Mouse (Mus musculus): ENCODE results near the gene Agbl4. TPM values are rescaled to one million over a fixed set of nuclear protein-coding genes. Genes with fewer than 3 reads are reported as not detected.
A peak's percentile ranks its signal among the peaks of the same experiment; 100 is the strongest.

Agbl4 gene
- polyA plus RNA-seq, 1 experiment from 2014 or later, result 0.81 TPM

DNA sequence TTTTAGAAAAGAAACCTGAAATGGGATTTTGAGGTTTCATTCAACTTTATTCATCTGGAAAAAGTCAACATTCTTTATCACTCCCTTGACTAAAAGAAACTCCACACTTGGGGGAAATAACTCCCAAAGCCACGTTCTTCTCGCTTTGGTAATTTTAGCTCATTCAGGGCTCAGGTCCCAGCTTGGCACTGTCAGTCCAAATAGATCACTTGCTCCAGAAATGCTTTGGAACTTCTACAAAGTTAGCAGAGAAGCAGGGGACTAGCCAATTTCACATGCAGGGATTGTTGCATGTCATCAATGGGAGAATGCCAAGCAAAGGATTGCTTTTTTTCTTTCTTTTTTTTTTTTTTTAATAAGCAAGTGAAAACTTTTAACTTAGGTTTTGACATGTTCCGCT, 1022.6 kb downstream of the Agbl4 start:
- H3K4me3 ChIP-seq (ENCODE audit: low read depth, low read length), result no peak overlapping the region; the same call in 1 of the 2 replicates
- H3K4me2 ChIP-seq (ENCODE audit: low read depth, low read length), result peak overlapping the region; percentile 75
- H3K4me1 ChIP-seq (ENCODE audit: control insufficient read depth, insufficient read depth, low read length), result peaks cover 42% of the 10 kb centered on the region
- H3K9me3 ChIP-seq (ENCODE audit: control insufficient read depth, low read length), result no peaks in the 10 kb centered on the region
- no peaks in the 10 kb centered on the region for H3K27me3 ChIP-seq (replicated peaks; ENCODE audit: control insufficient read depth, insufficient read depth, low read length)
- 41% methylated on average over 3 of the region's 3 CpGs for WGBS
- no peak for ATAC-seq (ENCODE audit: low read depth)
- 0 out of 2 replicates have a peak overlapping the region, but pooled peaks have one; percentile 30 for H3K27ac ChIP-seq (replicated peaks; ENCODE audit: low read depth, low read length)
- DNase-seq (ENCODE audit: low spot score), result peak; percentile 88
- peaks cover 39% of the 10 kb centered on the region for H3K36me3 ChIP-seq (ENCODE audit: control insufficient read depth, insufficient read depth, low read length)
- H3K9ac ChIP-seq (ENCODE audit: low read depth, low read length), result no peak overlapping the region

DNA sequence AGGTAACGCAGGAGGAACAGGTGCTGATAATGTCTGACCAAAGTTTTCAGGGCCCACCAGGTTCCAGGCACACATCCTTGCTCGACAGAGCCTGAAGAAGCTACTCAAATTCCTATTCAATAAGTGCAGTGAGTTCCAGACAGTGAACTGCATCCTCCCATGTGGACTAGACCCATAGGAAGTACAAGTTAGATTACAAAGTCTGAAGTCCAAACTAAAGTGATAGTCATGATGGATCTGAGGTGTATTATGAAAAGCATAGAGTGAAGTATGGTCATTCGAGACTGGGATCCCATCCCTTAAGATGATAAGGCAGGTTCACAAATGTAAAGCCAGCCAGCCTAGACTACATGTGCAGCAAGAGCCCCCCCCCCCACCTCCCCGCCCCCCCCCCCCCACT, 1023.5 kb downstream of the Agbl4 start:
- DNase-seq (ENCODE audit: low spot score) (no peak), ATAC-seq (ENCODE audit: low read depth) (no peak)
- Histone ChIP-seq H3K4me2 (ENCODE audit: low read depth, low read length) (peak overlapping the region; percentile 30; the same call in 1 of the 2 replicates), H3K4me1 (ENCODE audit: control insufficient read depth, insufficient read depth, low read length) (peaks cover 41% of the 10 kb centered on the region), H3K36me3 (ENCODE audit: control insufficient read depth, insufficient read depth, low read length) (peaks cover 46% of the 10 kb centered on the region), H3K4me3 (ENCODE audit: low read depth, low read length) (no peak overlapping the region; the same call in 1 of the 2 replicates), H3K9ac (ENCODE audit: low read depth, low read length) (no peak overlapping the region), H3K27ac (replicated peaks; ENCODE audit: low read depth, low read length) (no peak overlapping the region), H3K9me3 (ENCODE audit: control insufficient read depth, low read length) (no peaks in the 10 kb centered on the region), H3K27me3 (replicated peaks; ENCODE audit: control insufficient read depth, insufficient read depth, low read length) (no peaks in the 10 kb centered on the region)
- WGBS, result 84% methylated on average over 4 of the region's 4 CpGs

DNA sequence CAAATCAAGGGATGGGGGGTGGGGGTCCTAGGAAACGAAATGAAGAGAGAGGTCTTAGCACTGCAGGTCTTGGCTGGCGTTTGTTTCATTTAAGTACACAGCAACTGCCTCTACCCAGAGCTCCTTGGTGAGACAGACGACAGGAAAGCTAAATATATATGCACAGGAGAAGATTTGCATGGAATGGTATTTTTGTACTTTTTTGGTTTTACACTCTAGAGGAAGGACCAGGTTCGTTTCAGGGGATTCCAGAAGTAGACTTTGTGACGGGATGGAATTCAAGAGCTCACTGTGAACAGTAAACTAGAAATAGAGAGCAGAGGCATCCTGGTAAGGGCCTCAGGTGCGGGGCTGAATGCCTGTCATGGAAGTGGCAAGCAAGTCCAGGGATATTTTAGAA, 1024.3 kb downstream of the Agbl4 start:
- ATAC-seq (ENCODE audit: low read depth) (no peak), DNase-seq (ENCODE audit: low spot score) (no peak)
- WGBS, result 76% methylated on average over 6 of the region's 6 CpGs
- no peak overlapping the region for H3K27ac ChIP-seq (replicated peaks; ENCODE audit: low read depth, low read length)
- no peak overlapping the region for H3K4me3 ChIP-seq (ENCODE audit: low read depth, low read length)
- peaks cover 34% of the 10 kb centered on the region for H3K4me1 ChIP-seq (ENCODE audit: control insufficient read depth, insufficient read depth, low read length)
- H3K4me2 ChIP-seq (ENCODE audit: low read depth, low read length), result peak overlapping the region; percentile 2; the same call in 1 of the 2 replicates
- no peaks in the 10 kb centered on the region for H3K9me3 ChIP-seq (ENCODE audit: control insufficient read depth, low read length)
- H3K36me3 ChIP-seq (ENCODE audit: control insufficient read depth, insufficient read depth, low read length), result peaks cover 46% of the 10 kb centered on the region
- H3K9ac ChIP-seq (ENCODE audit: low read depth, low read length), result no peak overlapping the region
- H3K27me3 ChIP-seq (replicated peaks; ENCODE audit: control insufficient read depth, insufficient read depth, low read length), result no peaks in the 10 kb centered on the region

DNA sequence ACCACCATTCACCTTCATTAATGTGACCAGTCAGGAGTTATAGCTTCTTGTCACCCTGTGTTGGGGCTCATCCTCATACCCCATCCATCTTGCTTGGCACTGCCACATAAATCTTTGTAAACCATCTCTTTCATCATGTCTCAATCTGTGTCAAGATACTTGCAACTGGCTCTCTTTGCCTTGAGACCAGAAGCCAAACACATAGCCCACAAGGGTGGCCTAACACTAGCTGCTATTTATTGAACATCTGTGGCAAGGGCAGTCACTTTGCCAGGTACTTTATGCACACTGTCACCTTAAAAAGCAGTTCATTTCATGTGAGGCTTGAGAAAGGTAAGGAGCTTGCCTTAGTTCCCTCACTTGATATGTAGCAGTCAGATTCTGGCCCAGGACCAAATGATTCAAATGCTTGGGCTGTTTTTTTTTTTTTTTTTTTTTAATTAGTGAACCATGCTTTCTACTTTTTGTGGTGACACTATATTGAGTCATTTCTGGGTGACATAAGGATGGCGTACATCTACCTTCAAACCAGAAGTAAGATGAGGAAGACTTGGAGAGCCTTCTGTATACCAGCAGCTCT, 1027.0 kb downstream of the Agbl4 start:
- ATAC-seq (ENCODE audit: low read depth), result no peak

DNA sequence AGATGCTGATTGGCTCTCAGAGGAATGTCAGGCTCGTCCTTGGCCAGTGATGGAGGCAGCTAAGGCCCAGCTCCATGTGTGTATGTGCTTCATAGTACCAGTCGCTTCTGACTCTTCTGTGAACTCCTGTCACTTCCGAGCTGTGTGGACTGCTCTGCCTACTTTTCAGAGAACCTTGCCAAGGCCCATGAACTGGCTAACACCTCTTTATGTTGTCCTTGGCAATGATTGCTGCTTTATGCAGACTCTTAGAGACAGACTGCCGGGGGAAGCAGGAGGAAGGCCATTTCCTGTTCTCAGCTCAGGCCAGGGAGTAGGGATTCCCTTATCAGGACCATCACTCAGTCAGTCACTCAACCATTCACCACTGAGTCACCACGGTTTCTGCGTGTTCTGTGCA, 1027.7 kb downstream of the Agbl4 start:
- WGBS, result 62% methylated on average over 5 of the region's 6 CpGs
- no peak for ATAC-seq (ENCODE audit: low read depth)
- peak; percentile 40 for DNase-seq (ENCODE audit: low spot score)
- Histone ChIP-seq H3K9ac (ENCODE audit: low read depth, low read length) (no peak overlapping the region), H3K4me2 (ENCODE audit: low read depth, low read length) (no peak overlapping the region; the same call in 1 of the 2 replicates), H3K4me3 (ENCODE audit: low read depth, low read length) (no peak overlapping the region), H3K4me1 (ENCODE audit: control insufficient read depth, insufficient read depth, low read length) (peaks cover 30% of the 10 kb centered on the region), H3K27ac (replicated peaks; ENCODE audit: low read depth, low read length) (no peak overlapping the region), H3K36me3 (ENCODE audit: control insufficient read depth, insufficient read depth, low read length) (peaks cover 30% of the 10 kb centered on the region), H3K9me3 (ENCODE audit: control insufficient read depth, low read length) (no peaks in the 10 kb centered on the region), H3K27me3 (replicated peaks; ENCODE audit: control insufficient read depth, insufficient read depth, low read length) (no peaks in the 10 kb centered on the region)

More for the DNA sequence above, 1027.0 kb downstream of the Agbl4 start:
- H3K9ac ChIP-seq (ENCODE audit: low read depth, low read length), result no peak overlapping the region
- WGBS, result 94% methylated on average over 1 of the region's 1 CpGs
- no peak overlapping the region for H3K4me2 ChIP-seq (ENCODE audit: low read depth, low read length)
- H3K4me1 ChIP-seq (ENCODE audit: control insufficient read depth, insufficient read depth, low read length), result peaks cover 30% of the 10 kb centered on the region
- H3K4me3 ChIP-seq (ENCODE audit: low read depth, low read length), result no peak overlapping the region
- H3K27ac ChIP-seq (replicated peaks; ENCODE audit: low read depth, low read length), result no peak overlapping the region
- H3K27me3 ChIP-seq (replicated peaks; ENCODE audit: control insufficient read depth, insufficient read depth, low read length), result no peaks in the 10 kb centered on the region
- H3K36me3 ChIP-seq (ENCODE audit: control insufficient read depth, insufficient read depth, low read length), result peaks cover 29% of the 10 kb centered on the region
- no peaks in the 10 kb centered on the region for H3K9me3 ChIP-seq (ENCODE audit: control insufficient read depth, low read length)
- no peak for DNase-seq (ENCODE audit: low spot score)

DNA sequence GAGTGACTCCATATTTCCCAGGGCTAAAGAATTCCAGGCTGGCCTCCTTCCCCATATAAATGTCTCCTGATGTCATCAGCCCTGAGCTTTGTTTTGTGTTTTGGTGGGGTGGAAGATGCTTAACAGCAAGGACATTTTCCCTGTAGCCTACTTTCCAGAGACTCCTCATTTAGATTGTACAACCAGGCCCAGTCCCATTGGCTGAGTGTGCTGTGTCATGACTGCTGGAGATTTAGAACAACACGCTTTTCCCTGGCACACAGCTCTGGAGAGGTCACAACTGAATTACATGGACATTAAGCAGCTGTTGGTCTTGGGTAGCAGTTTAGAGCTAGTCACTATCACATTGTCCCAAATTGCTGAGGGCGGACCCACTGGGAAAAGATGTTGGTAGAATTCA, 1033.7 kb downstream of the Agbl4 start:
- H3K9me3 ChIP-seq (ENCODE audit: control insufficient read depth, low read length), result no peaks in the 10 kb centered on the region
- no peak for DNase-seq (ENCODE audit: low spot score)
- WGBS, result 87% methylated on average over 2 of the region's 2 CpGs
- no peaks in the 10 kb centered on the region for H3K27me3 ChIP-seq (replicated peaks; ENCODE audit: control insufficient read depth, insufficient read depth, low read length)
- peaks cover 56% of the 10 kb centered on the region for H3K36me3 ChIP-seq (ENCODE audit: control insufficient read depth, insufficient read depth, low read length)
- peaks cover 5% of the 10 kb centered on the region; the same call in 1 of the 2 replicates for H3K4me1 ChIP-seq (ENCODE audit: control insufficient read depth, insufficient read depth, low read length)
- no peak overlapping the region for H3K4me3 ChIP-seq (ENCODE audit: low read depth, low read length)
- H3K27ac ChIP-seq (replicated peaks; ENCODE audit: low read depth, low read length), result no peak overlapping the region
- ATAC-seq (ENCODE audit: low read depth), result no peak
- H3K9ac ChIP-seq (ENCODE audit: low read depth, low read length), result no peak overlapping the region
- no peak overlapping the region for H3K4me2 ChIP-seq (ENCODE audit: low read depth, low read length)

DNA sequence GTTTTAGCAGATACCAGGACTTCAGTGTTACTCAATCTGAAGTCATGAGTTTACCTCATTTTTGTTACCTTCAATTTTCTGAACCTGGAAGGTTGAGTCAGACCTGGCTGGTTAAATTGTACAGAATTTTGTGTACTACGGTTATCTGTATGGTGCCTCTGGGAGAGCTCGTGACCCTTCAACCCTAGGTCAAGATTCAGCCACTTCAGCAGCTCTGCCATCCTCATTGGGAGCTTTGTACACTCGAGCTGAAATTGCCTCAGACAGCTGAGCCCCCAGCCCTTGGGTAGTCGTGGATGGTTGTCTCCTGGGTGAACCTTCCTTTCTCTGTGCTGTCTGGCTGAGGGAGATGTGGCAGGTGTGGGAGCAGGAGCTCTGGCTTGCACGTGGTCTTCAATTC, 1034.6 kb downstream of the Agbl4 start:
- ATAC-seq (ENCODE audit: low read depth), result 0 out of 2 replicates have a peak, but pooled peaks have one; percentile 17

DNA sequence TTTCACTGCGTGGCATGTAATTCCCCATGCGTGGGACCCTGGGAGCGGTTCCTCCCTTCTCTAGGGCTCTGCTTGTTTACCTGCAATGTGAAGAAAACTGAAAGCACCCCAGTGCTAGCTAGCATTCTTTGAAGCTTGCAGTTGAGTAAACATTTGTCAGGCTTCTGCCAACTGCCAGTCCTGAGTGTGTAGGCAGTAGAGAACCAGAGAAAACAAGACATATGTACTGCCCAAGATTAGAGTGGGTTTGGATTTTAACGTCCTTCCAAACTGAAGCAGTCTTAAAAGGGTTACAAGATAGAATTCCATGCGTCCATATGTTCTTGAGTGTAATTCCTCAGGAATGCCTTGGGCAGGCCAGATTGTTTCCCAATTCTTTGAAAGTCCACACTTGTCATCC, 1035.0 kb downstream of the Agbl4 start:
- H3K27me3 ChIP-seq (replicated peaks; ENCODE audit: control insufficient read depth, insufficient read depth, low read length), result no peaks in the 10 kb centered on the region
- peaks cover 68% of the 10 kb centered on the region for H3K36me3 ChIP-seq (ENCODE audit: control insufficient read depth, insufficient read depth, low read length)
- H3K4me3 ChIP-seq (ENCODE audit: low read depth, low read length), result no peak overlapping the region
- no peak overlapping the region for H3K27ac ChIP-seq (replicated peaks; ENCODE audit: low read depth, low read length)
- H3K4me2 ChIP-seq (ENCODE audit: low read depth, low read length), result no peak overlapping the region
- ATAC-seq (ENCODE audit: low read depth) (no peak), DNase-seq (ENCODE audit: low spot score) (no peak)
- WGBS, result 61% methylated on average over 5 of the region's 5 CpGs
- peaks cover 5% of the 10 kb centered on the region; the same call in 1 of the 2 replicates for H3K4me1 ChIP-seq (ENCODE audit: control insufficient read depth, insufficient read depth, low read length)
- H3K9ac ChIP-seq (ENCODE audit: low read depth, low read length), result no peak overlapping the region
- H3K9me3 ChIP-seq (ENCODE audit: control insufficient read depth, low read length), result no peaks in the 10 kb centered on the region

More for the DNA sequence above, 1034.6 kb downstream of the Agbl4 start:
- DNase-seq (ENCODE audit: low spot score), result no peak
- Histone ChIP-seq H3K9ac (ENCODE audit: low read depth, low read length) (no peak overlapping the region), H3K9me3 (ENCODE audit: control insufficient read depth, low read length) (no peaks in the 10 kb centered on the region), H3K27me3 (replicated peaks; ENCODE audit: control insufficient read depth, insufficient read depth, low read length) (no peaks in the 10 kb centered on the region), H3K4me1 (ENCODE audit: control insufficient read depth, insufficient read depth, low read length) (peaks cover 5% of the 10 kb centered on the region; the same call in 1 of the 2 replicates), H3K4me2 (ENCODE audit: low read depth, low read length) (no peak overlapping the region), H3K36me3 (ENCODE audit: control insufficient read depth, insufficient read depth, low read length) (peaks cover 64% of the 10 kb centered on the region), H3K4me3 (ENCODE audit: low read depth, low read length) (no peak overlapping the region), H3K27ac (replicated peaks; ENCODE audit: low read depth, low read length) (no peak overlapping the region)
- 78% methylated on average over 5 of the region's 5 CpGs for WGBS

DNA sequence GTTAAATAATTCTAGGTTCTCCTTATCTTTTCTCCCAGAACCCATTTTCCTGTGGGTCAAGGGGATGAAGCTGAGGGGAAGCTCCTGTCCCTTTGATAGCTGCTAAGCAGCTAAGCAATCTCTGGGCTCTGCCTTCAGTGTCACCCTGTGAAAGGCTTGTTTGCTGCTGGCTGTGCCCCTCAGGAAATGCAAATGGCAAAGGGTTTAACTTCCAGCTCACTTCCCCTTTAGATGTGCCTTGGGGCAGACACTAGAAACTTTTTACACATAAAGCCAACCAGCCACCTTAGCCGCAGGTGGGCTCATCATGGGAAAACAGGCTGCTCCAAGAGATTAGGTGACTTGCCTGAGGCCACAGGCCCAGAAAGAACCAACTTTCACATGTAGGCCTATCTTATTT, 1044.2 kb downstream of the Agbl4 start:
- no peak overlapping the region for H3K27ac ChIP-seq (replicated peaks; ENCODE audit: low read depth, low read length)
- no peaks in the 10 kb centered on the region for H3K9me3 ChIP-seq (ENCODE audit: control insufficient read depth, low read length)
- no peak overlapping the region for H3K9ac ChIP-seq (ENCODE audit: low read depth, low read length)

More for the DNA sequence above, 1044.2 kb downstream of the Agbl4 start:
- no peak overlapping the region for H3K4me2 ChIP-seq (ENCODE audit: low read depth, low read length)
- no peaks in the 10 kb centered on the region for H3K27me3 ChIP-seq (replicated peaks; ENCODE audit: control insufficient read depth, insufficient read depth, low read length)
- 44% methylated on average over 1 of the region's 1 CpGs for WGBS
- no peak overlapping the region for H3K4me3 ChIP-seq (ENCODE audit: low read depth, low read length)
- peaks cover 40% of the 10 kb centered on the region for H3K36me3 ChIP-seq (ENCODE audit: control insufficient read depth, insufficient read depth, low read length)
- no peak for DNase-seq (ENCODE audit: low spot score)
- ATAC-seq (ENCODE audit: low read depth), result no peak
- peaks cover 21% of the 10 kb centered on the region for H3K4me1 ChIP-seq (ENCODE audit: control insufficient read depth, insufficient read depth, low read length)
